Mouse (Mus musculus): ENCODE results near the gene Anapc7.
A peak's percentile ranks its signal among the peaks of the same experiment; 100 is the strongest.
"Not testable (repeated sequence)": the region's sequence is repeated elsewhere in the genome, so short reads cannot be mapped to it uniquely, and the experiment has no call there.

The Anapc7 gene

DNA sequence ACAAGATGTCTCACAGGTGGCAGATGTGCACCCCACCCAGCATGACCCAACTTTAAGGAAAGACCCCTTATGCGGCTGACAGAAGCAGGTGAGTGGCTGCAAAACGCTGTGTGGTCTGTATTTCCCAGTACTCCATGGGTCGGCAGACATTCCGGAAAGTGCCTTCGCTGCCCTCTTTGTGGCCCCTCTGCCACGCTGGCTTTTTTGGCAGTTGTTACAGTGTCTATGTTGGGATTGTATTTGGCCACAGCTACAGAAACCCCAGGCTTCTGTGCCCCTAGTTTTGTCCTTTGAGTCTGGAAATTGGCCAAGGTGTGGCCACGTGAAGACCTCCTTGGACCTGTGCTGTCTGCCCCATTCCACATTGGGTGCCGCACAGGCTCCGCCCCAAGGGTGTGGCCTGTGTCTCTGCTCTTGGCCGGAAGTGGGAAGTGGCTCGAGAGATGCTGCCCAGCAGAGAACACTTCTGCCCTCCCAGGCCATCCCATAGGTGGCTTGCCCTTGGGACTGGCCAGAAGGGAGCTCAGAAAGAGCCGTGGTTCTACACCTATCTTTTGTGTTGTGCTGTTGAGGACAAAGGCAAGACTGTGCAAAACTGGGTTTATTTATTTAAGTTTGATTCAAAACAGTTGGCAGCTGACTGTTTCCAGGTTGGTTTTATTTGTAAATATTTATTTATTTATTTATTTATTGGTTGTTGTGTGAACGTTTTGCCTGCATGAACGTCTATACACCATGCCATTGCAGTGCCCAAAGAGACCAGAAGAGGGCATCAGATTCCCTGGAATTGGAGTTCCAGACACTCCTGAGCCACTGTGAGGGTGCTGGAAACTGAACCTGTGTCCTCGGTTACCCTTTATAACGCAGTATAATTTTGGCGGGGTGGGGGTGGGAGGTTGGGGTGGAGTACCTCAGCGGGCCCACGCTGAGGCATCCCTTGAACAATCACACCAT is 11.5 kb upstream of the Anapc7 start:
- no peak for DNase-seq (ENCODE audit: low spot score)

GRCm38 (mm10) chr5:122411892-122412291 is 9.6 kb upstream of the Anapc7 start:
- DNase-seq (ENCODE audit: low spot score), result no peak

DNA sequence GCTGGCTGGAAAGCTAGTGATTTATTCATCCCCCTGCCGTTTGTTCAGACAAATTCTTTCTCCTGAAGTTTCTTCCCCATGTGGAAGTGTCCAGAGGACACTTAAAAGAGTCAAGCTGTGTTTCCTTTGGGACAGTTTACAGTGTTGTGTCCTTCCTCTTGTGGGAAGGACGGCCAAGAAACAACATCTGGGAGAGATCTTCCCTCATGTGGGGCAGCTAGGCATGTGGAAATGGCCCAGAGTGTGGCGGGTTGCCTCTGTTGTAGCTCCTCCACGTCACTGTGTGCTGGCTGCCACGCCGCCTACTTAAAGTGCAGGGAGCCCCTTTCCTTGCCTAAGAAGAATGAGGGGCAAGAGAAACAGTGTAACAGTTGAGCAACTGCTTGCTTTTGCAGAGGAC is 8.7 kb upstream of the Anapc7 start:
- DNase-seq (ENCODE audit: low spot score), result no peak

DNA sequence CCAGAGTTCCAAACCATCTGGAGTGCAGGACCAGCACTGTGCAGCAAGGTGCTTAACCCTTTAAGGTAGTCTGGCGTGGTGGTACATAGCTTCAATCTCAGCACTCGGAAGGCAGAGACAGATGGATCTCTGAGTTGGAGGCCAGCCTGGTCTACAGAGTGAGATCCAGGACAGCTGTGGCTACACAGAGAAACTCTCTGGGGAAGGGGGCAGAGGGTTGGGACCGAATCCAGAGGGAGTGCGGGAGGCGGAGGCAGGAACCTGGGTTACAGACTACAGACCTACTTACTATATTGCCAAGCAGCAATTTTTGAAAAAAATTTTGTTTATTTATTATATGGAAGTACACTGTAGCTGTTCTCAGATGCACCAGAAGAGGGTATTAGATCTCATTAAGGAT is 7.1 kb upstream of the Anapc7 start:
- DNase-seq (ENCODE audit: low spot score), result no peak

DNA sequence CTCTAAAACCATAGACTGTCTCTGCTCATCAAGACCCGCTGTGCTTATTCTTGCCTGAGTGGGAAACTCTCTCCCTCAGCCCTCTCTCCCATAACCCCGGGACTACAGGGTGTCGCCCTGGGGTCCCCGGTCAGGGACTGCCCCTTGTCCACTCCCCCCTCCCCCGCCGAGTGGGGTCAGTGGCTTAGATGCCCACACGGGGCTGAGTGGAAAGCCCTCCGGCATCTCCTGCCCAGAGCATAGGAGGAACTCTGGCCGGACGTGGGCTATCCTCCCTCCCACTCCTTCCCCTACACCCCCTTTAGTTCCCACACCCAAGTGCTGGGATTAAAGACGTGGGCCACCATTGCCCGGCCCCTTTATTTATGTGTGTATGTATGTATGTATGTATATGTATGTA is 6.0 kb upstream of the Anapc7 start:
- no peak for DNase-seq (ENCODE audit: low spot score)

DNA sequence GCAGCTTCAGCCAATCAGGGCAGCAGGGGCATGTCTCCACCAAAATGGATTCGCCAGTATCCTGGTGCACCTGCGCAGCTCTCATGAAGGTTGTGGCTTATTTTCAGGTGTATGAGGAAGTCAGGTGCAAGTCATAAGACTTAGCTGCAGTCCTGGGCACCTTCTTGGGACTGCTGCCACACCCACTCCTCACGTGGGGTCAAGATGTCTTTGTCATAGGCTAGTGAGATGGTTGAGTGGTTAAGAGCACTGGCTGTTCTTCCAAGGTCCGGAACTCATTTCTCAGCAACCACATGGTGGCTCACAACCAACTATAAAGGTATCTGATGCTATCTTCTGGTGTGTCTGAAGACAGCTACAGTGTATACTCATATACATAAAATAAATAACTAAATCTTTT is 817 bp upstream of the Anapc7 start:
- not testable (repeated sequence) for DNase-seq (ENCODE audit: low spot score)

GRCm38 (mm10) chr5:122422071-122422964 is 825 bp downstream of the Anapc7 start:
- DNase-seq (ENCODE audit: low spot score), result peak; percentile 87

- DNase-seq (ENCODE audit: low spot score), result no peak
Observed at GRCm38 (mm10) chr5:122423083-122423482, 1.6 kb downstream of the Anapc7 start.

DNA sequence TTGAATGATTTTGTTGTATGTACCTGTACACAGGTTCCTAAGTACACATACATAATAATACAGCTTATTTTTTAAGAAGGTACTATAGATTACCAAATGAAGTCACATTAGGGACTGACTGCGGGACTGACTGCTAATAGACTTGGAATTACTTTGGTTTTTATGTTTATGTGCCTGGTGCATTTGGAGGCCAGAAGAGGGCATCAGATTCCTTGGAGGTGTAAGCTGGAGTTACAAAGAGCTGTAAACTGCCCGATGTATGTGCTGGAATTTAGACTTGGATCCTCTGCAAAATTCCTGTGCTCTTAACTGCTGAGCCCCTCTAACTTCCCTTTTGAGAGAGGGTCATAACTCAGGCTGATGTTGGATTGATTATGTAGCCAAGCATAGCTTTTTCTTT is 4.1 kb downstream of the Anapc7 start:
- no peak for DNase-seq (ENCODE audit: low spot score)

DNA sequence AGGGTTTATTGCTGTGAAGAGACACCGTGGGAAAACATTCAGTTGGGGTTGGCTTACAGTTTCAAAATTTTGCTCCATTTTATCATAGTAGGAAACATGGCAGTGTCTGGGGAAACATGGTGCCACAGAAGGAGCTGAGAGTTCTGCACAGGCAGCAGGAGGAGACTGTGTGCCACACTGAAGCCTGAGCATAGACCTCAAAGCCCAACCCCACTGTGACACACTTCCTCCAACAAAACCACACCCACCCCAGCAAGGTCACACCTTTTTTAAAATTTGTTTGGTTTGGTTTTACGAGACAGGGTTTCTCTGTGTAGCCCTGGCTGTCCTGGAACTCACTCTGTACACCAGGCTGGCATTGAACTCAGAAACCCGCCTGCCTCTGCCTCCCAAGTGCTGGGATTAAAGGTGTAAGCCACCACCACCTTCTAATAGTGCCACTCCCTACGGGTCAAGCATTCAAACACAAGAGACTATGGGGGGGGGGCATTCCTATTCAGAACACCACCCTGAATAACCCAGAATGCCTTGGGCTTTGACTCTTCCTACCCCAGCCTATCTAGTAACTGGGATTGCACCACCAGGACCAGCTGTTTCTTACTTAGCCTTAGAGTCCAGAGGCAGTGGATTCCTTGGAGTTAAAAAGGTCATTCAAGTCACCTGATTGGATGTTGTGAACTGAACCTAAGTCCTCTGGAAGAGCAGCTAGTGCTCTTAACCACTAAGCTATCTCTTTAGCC is 8.7 kb downstream of the Anapc7 start:
- DNase-seq (ENCODE audit: low spot score), result peak; percentile 27

DNA sequence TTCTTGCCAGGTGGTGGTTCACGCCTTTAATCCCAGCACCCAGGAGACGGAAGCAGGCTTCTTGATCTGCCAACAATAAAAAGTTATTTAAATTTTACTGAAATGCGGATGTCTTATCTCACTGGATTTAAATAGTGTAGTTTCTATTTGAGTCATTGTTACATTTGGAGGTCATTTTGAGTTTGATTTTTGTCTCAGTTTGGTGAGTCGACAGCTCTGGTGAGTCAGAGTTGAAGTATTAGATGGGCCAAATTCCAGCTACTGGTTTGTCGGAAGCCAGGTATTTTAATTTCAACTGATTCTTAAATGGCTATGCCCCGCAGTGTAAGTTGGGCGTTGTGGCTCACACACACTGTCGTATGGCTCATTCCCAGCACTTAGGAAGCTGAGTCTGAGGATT is 9.7 kb downstream of the Anapc7 start:
- no peak for DNase-seq (ENCODE audit: low spot score)

- no peak for DNase-seq (ENCODE audit: low spot score)
Observed at GRCm38 (mm10) chr5:122434541-122434940, 13.0 kb downstream of the Anapc7 start.

GRCm38 (mm10) chr5:122439400-122440094 is 18.1 kb downstream of the Anapc7 start:
- no peak for DNase-seq (ENCODE audit: low spot score)

- no peak for DNase-seq (ENCODE audit: low spot score)
Observed at GRCm38 (mm10) chr5:122440095-122440630, 18.7 kb downstream of the Anapc7 start.

DNA sequence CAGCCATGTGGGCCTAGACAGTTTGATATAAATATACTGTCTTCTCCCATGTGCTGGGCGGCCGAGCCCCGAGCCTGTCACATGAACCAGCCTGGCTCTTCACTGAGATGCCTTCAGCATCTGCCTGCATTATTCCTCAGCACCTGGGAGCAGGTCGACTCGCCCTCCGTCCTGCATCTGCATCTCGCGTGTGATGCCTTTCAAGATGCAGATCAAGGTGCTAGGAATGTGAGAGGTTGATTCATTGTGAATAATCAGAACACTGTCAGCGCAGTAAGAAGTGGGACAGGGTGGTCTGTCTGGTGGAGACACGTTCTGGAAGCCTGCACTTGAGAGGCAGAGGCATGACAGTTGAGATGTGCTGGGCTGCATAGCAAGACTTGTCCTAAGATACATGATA is 23.0 kb downstream of the Anapc7 start:
- no peak for DNase-seq (ENCODE audit: low spot score)

GRCm38 (mm10) chr5:122445051-122445610 is 23.6 kb downstream of the Anapc7 start:
- DNase-seq (ENCODE audit: low spot score), result no peak

- DNase-seq (ENCODE audit: low spot score), result no peak
Observed at GRCm38 (mm10) chr5:122447857-122448256, 26.4 kb downstream of the Anapc7 start.

DNA sequence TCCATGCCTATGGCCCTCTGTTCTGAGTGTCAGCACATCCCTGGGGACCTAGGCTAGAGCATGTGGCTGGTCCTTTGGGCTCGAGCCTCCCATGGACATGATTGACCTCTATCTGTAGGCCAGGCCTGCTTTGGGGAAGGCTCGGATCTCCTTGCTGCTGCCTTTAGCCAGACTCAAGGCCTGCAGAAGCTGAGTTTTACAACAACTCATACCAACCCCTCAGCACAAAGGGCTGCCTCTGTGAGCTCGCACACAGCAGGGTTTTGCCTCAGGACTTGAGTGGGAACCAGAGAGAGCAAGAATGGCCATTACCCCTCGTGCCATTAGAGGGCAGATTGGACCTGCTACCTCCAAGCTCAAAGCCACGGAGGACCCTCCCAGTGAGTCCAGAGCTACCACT is 27.4 kb downstream of the Anapc7 start:
- no peak for DNase-seq (ENCODE audit: low spot score)

- DNase-seq (ENCODE audit: low spot score), result no peak
Observed at GRCm38 (mm10) chr5:122449946-122450345, 28.5 kb downstream of the Anapc7 start.

- DNase-seq (ENCODE audit: low spot score), result no peak
Observed at GRCm38 (mm10) chr5:122450913-122451317, 29.4 kb downstream of the Anapc7 start.

DNA sequence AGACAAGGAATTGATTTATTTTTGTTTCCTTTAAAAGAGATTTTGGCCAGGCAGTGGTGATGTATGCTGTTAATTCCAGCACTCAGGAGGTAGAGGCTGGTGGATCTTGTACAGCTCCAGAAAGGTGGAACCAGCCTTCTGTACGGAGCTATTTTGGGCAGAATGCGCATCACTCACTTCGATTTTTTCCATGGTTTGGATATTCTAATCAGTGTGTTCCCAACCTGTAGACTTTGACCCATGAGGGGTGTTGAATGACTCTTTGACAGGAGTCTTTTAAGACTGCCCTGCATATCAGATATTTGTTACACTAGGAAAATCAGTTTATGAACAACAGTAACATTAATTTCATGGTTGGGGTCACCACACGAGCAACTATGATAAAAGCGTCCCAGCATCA is 29.8 kb downstream of the Anapc7 start:
- DNase-seq (ENCODE audit: low spot score), result no peak
